Mouse (Mus musculus): ENCODE data around the gene Il11. TPM values are rescaled to one million over a fixed set of nuclear protein-coding genes. Genes with fewer than 3 reads are reported as not detected.

Il11 gene
- total RNA-seq, 1 experiment from 2014 or later: not detected

Other genes with a start within 250 kb of the Il11 start
- gene Syt5, start 235.3 kb downstream of the Il11 start, total RNA-seq (2017): not detected in 3 replicates
- gene Ptprh, start 178.8 kb downstream of the Il11 start, total RNA-seq (2017): 0.39 TPM in 1 of 3 replicates, not detected in the others
- 18.1 to 27.9 TPM (median 21.7 TPM) in 3 replicates for gene Tmem86b, start 151.4 kb downstream of the Il11 start, total RNA-seq (2017)
- 101 to 191 TPM (median 127 TPM) in 3 replicates for gene Ppp6r1, start 123.8 kb downstream of the Il11 start, total RNA-seq (2017)
- gene Hspbp1, start 97.8 kb downstream of the Il11 start, total RNA-seq (2017): 12.9 to 47.3 TPM (median 16.6 TPM) in 3 replicates
- gene Brsk1, start 92.3 kb downstream of the Il11 start, total RNA-seq (2017): not detected in 3 replicates
- 5.6 to 6.8 TPM (median 6.4 TPM) in 3 replicates for gene Tmem150b, start 57.6 kb downstream of the Il11 start, total RNA-seq (2017)
- 25.1 to 60.4 TPM (median 38.0 TPM) in 3 replicates for gene Kmt5c, start 42.7 kb downstream of the Il11 start, total RNA-seq (2017)
- 4.7 TPM in 1 of 3 replicates, not detected in the others for gene Cox6b2, start 29.8 kb downstream of the Il11 start, total RNA-seq (2017)
- gene Fam71e2, start 11.6 kb downstream of the Il11 start, total RNA-seq (2017): not detected in 3 replicates
- not detected in 3 replicates for gene Tmem190, start 78 bp upstream of the Il11 start, total RNA-seq (2017)
- gene Tmem238, start 6.8 kb upstream of the Il11 start, total RNA-seq (2017): 0.53 to 1.5 TPM (median 1.2 TPM) in 3 replicates
- gene Rpl28, start 10.0 kb upstream of the Il11 start, total RNA-seq (2017): 260 to 549 TPM (median 279 TPM) in 3 replicates
- gene Ube2s, start 29.7 kb upstream of the Il11 start, total RNA-seq (2017): 96.9 to 129 TPM (median 127 TPM) in 3 replicates
- gene Shisa7, start 61.8 kb upstream of the Il11 start, total RNA-seq (2017): 0.11 TPM in 1 of 3 replicates, not detected in the others
- 7.1 to 45.7 TPM (median 35.7 TPM) in 3 replicates for gene Isoc2b, start 87.4 kb upstream of the Il11 start, total RNA-seq (2017)
- gene Isoc2a, start 94.3 kb upstream of the Il11 start, total RNA-seq (2017): 4.5 to 8.4 TPM (median 7.9 TPM) in 3 replicates
- not detected in 3 replicates for gene Gm36210, start 123.7 kb upstream of the Il11 start, total RNA-seq (2017)
- gene Zfp628, start 132.4 kb upstream of the Il11 start, total RNA-seq (2017): 2.6 to 6.0 TPM (median 5.9 TPM) in 3 replicates
- gene Nat14, start 139.2 kb upstream of the Il11 start, total RNA-seq (2017): 0.49 TPM in 1 of 3 replicates, not detected in the others
- gene Ssc5d, start 142.9 kb upstream of the Il11 start, total RNA-seq (2017): not detected in 3 replicates
- not detected in 3 replicates for gene Sbk2, start 181.5 kb upstream of the Il11 start, total RNA-seq (2017)
- gene Sbk3, start 188.3 kb upstream of the Il11 start, total RNA-seq (2017): not detected in 3 replicates
- 1.2 to 2.5 TPM (median 1.3 TPM) in 3 replicates for gene Zfp579, start 213.3 kb upstream of the Il11 start, total RNA-seq (2017)
- gene Zfp524, start 231.6 kb upstream of the Il11 start, total RNA-seq (2017): 4.4 to 12.1 TPM (median 5.1 TPM) in 3 replicates
- 12.5 to 26.2 TPM (median 14.6 TPM) in 3 replicates for gene Fiz1, start 231.8 kb upstream of the Il11 start, total RNA-seq (2017)
- gene Gm44973, start 232.6 kb upstream of the Il11 start, total RNA-seq (2017): not detected in 3 replicates
- 20.1 to 30.4 TPM (median 22.9 TPM) in 3 replicates for gene Zfp865, start 237.5 kb upstream of the Il11 start, total RNA-seq (2017)
- gene Ccdc106, start 237.7 kb upstream of the Il11 start, total RNA-seq (2017): not detected in 3 replicates